Mouse (Mus musculus) midbrain, embryonic 14.5 days (tissue): ENCODE results near the gene Ptdss2. TPM values are rescaled to one million over a fixed set of nuclear protein-coding genes. Genes with fewer than 3 reads are reported as not detected.

Source experiments
- ATAC-seq: fragments of 200-750 bp; cut with Nextera tagmentation; 2 replicates; pipeline ENCODE4 v1.8.0; 2017; ENCODE audit warnings: moderate number of reproducible peaks, moderate library complexity; ENCODE audit not compliant: low FRiP score, low TSS enrichment
- DNase-seq: peaks from one replicate; pipeline ENCODE4 v3.0.0-alpha.2; 2015
- H3K27ac ChIP-seq: fragments of 300-500 bp; sonication (generic); replicated peaks from 2 replicates; pipeline ENCODE4 v1.5.1; 2014; ENCODE audit warnings: mild to moderate bottlenecking, low read depth, low read length, moderate library complexity
- H3K27me3 ChIP-seq: fragments of 300-500 bp; sonication (generic); 2 replicates; pipeline ENCODE4 v1.6.1; 2014; ENCODE audit warnings: low read length, control low read depth, mixed read lengths; ENCODE audit not compliant: control insufficient read depth, insufficient read depth
- H3K36me3 ChIP-seq: fragments of 300-500 bp; sonication (generic); 2 replicates; pipeline ENCODE4 v1.6.1; 2014; ENCODE audit warnings: low read length, control low read depth; ENCODE audit not compliant: control insufficient read depth, insufficient read depth
- H3K4me1 ChIP-seq: fragments of 300-500 bp; sonication (generic); 2 replicates; pipeline ENCODE4 v1.6.1; 2014; ENCODE audit warnings: mild to moderate bottlenecking, antibody characterized with exemption, low read length, control low read depth; ENCODE audit not compliant: control insufficient read depth, insufficient read depth
- H3K4me2 ChIP-seq: fragments of 300-500 bp; sonication (generic); 2 replicates; pipeline ENCODE4 v1.6.1; 2014; ENCODE audit warnings: mild to moderate bottlenecking, low read length, moderate library complexity
- H3K4me3 ChIP-seq: fragments of 300-500 bp; sonication (generic); replicated peaks from 2 replicates; pipeline ENCODE4 v1.5.1; 2014; ENCODE audit warnings: low read depth, low read length
- H3K9ac ChIP-seq: fragments of 300-500 bp; sonication (generic); replicated peaks from 2 replicates; pipeline ENCODE4 v1.6.1; 2014; ENCODE audit warnings: mild to moderate bottlenecking, low read length, moderate library complexity
- H3K9me3 ChIP-seq: fragments of 300-500 bp; sonication (generic); 2 replicates; pipeline ENCODE4 v1.6.1; 2016; ENCODE audit warnings: low read length, control low read depth, mixed read lengths; ENCODE audit not compliant: control insufficient read depth
- WGBS: fragments of 180-500 bp; shearing (Covaris S2); extraction: QIAGEN DNeasy Blood & Tissue Kit; methylation state at CpG from one replicate; pipeline ENCODE4 v1.1.7; 2014; 5-methylcytosine and 5-hydroxymethylcytosine counted together
- polyA plus RNA-seq: library from polyadenylated mRNA; unstranded; fragments of >200 nt; fragmentation: Nextera tagmentation; extraction: Ambion mirVana; gene quantifications from 2 replicates; pipeline ENCODE4 v1.2.1, GENCODE M21; 2014

Ptdss2 gene
- polyA plus RNA-seq, 1 experiment from 2014 or later: 69.4 TPM

DNA sequence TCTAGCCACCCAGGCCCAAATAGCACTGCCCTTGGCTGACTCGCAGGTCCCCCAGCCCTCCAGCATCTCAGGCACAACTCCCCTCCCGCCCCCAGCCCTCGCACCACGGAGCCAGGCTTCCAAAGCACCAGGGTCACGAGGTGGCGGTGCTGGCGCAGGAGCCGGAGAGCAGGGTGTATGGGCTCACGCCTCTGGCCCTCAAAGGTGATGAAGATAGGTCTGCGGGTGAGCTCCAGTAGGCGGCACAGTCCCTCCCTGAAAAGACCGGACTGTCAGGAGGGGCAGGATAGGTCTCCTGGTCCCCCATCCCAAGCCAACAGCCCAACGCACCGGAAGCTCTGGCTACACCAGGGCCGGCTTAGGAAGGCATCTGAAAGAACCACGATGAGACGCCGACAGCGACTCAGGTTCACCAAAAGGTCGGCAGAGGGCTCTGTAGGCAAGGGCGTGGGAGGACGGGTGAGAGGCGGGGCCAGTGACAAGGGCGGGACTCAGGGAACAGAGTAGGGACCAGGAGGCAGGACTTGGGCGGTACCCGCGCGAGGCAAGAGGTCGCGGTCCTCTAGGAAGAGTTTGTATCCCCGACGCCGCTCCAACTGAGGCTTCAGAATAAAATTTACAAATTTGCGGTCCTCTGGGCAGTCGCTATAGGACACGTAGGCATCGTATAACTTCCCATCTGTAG, 30.0 kb upstream of the Ptdss2 start:
- no peaks in the 10 kb centered on the region for H3K36me3 ChIP-seq
- H3K27ac ChIP-seq: no peak overlapping the region
- no peak overlapping the region for H3K9ac ChIP-seq
- ATAC-seq (peak; percentile 72), DNase-seq (peak; percentile 75)
- H3K27me3 ChIP-seq: peaks cover 11% of the 10 kb centered on the region
- no peaks in the 10 kb centered on the region for H3K9me3 ChIP-seq
- WGBS: 5% methylated on average over 37 of the region's 37 CpGs
- H3K4me1 ChIP-seq: 0 out of 2 replicates have a peak, but pooled peaks cover 5% of the 10 kb centered on the region
- no peak overlapping the region for H3K4me3 ChIP-seq
- peak overlapping the region; percentile 41 for H3K4me2 ChIP-seq

DNA sequence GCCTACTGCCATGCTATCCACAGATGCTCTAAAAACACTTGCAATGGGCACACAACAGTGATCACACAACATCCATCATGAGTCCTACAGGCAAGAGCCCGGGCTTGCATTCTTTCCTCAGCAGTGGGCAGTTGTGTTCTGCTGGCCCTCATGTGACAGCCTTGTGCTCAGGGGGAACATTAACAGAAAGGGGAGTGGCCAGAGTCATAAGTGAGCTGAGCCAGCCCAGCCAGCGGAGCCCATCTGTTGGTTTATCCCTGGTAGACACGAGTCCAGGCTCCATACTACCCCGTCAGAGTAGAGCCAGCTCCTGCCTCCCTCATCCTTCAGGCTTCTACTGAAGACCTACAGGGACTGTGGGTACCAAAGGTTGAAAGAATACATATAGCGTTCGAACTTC, 28.2 kb upstream of the Ptdss2 start:
- 0 out of 2 replicates have a peak, but pooled peaks cover 7% of the 10 kb centered on the region for H3K27me3 ChIP-seq
- H3K27ac ChIP-seq: no peak overlapping the region
- no peaks in the 10 kb centered on the region for H3K9me3 ChIP-seq
- no peak overlapping the region for H3K9ac ChIP-seq
- 85% methylated on average over 6 of the region's 6 CpGs for WGBS
- H3K4me2 ChIP-seq: no peak overlapping the region
- H3K4me1 ChIP-seq: 0 out of 2 replicates have a peak, but pooled peaks cover 5% of the 10 kb centered on the region
- H3K4me3 ChIP-seq: no peak overlapping the region
- no peaks in the 10 kb centered on the region for H3K36me3 ChIP-seq
- no peak for DNase-seq
- ATAC-seq: no peak

DNA sequence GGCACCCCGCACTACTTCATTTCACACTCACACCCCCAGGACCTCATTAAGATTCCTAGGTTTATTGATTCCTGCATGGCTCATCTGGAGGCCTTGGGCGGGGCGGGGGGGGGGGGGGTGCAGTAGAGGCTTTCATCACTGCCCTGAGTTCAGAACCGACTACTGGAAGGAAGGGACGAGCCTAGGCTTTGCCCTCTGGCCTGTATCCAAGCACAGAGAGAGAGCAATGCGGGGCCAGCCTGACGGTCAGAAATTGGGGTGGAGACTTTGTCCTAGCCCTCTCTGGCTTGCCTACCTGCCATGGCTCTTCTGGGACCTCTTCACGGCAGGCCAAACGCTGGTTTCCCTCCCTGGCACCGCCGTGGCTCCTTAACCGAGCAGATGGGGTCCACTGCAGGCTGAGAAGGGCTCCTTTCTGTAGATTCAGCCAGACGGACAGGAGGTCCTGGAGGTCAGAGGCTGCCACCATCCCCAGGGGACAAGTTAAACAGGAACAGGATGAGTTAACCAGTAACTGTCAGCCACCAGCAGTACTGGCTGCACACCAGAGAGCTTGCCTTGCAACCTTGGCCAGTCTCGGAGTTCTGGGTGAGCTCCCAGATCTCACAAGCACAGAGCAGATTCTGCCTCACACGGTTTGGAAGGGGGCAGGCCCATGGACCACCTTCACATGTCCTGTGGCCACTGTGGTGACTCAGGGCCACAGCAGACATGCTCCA, 27.5 kb upstream of the Ptdss2 start:
- 0 out of 2 replicates have a peak, but pooled peaks cover 5% of the 10 kb centered on the region for H3K4me1 ChIP-seq
- no peaks in the 10 kb centered on the region for H3K36me3 ChIP-seq
- peaks cover 13% of the 10 kb centered on the region for H3K27me3 ChIP-seq
- H3K4me2 ChIP-seq: no peak overlapping the region
- H3K9ac ChIP-seq: no peak overlapping the region
- WGBS: 65% methylated on average over 15 of the region's 15 CpGs
- H3K4me3 ChIP-seq: no peak overlapping the region
- no peak overlapping the region for H3K27ac ChIP-seq
- ATAC-seq (no peak), DNase-seq (no peak)
- H3K9me3 ChIP-seq: no peaks in the 10 kb centered on the region

DNA sequence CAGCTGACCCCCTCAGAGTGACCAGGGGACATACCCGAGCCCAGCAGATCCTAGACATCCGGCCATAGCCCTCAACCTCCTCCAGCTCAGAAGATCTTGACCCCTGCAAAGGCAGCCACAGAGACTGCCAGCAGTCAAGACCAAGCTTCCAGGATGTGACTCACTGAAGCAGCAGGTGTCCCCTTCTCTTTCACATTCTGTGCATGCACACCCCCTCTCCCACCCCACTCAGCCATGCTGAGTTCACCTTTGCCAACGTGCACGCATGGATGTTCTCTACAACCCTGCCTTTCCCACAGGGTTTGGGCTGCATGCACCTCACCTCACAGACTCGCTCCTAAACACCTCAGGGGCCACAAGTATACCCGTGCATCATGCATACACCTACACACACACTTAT, 26.2 kb upstream of the Ptdss2 start:
- peaks cover 27% of the 10 kb centered on the region for H3K27me3 ChIP-seq
- DNase-seq: no peak
- no peak overlapping the region for H3K4me2 ChIP-seq
- H3K9ac ChIP-seq: no peak overlapping the region
- WGBS: 82% methylated on average over 6 of the region's 6 CpGs
- 0 out of 2 replicates have a peak, but pooled peaks cover 5% of the 10 kb centered on the region for H3K4me1 ChIP-seq
- no peak overlapping the region for H3K4me3 ChIP-seq
- no peaks in the 10 kb centered on the region for H3K36me3 ChIP-seq
- H3K9me3 ChIP-seq: no peaks in the 10 kb centered on the region
- H3K27ac ChIP-seq: no peak overlapping the region
- ATAC-seq: no peak

DNA sequence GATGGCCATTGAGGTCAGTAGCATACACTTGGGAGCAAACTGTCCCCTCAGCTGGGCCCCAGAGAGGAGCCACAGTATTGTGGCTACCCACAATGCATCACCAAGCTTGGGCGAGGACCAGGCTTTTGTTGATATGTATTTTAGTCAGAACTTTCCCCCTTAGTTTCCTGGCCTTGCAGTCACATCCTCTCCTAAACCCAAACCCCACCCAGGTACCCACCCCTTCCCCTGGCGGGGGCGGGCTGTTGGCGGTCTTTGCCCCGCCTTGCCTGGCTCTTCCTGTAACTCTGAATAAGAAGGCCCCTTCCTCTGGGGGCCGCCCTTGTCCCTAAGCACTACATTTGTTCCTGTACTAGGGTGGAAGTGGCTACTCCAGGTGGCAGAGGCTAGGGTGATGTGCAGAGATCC, 25.5 kb upstream of the Ptdss2 start:
- Histone ChIP-seq H3K27ac (no peak overlapping the region), H3K4me3 (no peak overlapping the region), H3K9ac (no peak overlapping the region), H3K4me2 (no peak overlapping the region), H3K9me3 (no peaks in the 10 kb centered on the region), H3K36me3 (no peaks in the 10 kb centered on the region), H3K4me1 (0 out of 2 replicates have a peak, but pooled peaks cover 5% of the 10 kb centered on the region), H3K27me3 (peaks cover 32% of the 10 kb centered on the region)
- ATAC-seq: no peak
- no peak for DNase-seq
- 46% methylated on average over 6 of the region's 6 CpGs for WGBS

DNA sequence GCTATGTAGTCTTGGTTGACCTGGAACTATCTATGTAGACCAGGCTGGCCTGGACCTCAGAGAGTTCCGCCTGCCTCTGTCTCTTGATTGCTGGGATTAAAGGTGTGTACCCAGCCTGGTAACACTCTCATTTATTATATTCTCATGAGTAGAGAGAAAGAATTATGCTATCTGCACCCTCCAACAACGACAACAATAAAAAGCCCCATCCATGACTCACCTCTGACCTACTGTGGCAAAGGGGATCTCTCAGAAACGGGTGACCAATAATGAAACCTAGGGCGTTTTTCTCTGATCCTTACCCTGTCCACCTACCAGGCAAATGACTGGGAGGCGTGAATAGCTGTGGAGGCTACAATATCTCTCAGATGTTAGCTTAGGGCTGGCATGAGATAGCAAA, 25.0 kb upstream of the Ptdss2 start:
- H3K4me1 ChIP-seq: 0 out of 2 replicates have a peak, but pooled peaks cover 5% of the 10 kb centered on the region
- no peak overlapping the region for H3K27ac ChIP-seq
- WGBS: 76% methylated on average over 5 of the region's 5 CpGs
- ATAC-seq (no peak), DNase-seq (no peak)
- H3K4me2 ChIP-seq: no peak overlapping the region
- H3K9ac ChIP-seq: no peak overlapping the region
- H3K36me3 ChIP-seq: no peaks in the 10 kb centered on the region
- H3K9me3 ChIP-seq: no peaks in the 10 kb centered on the region
- H3K27me3 ChIP-seq: peaks cover 32% of the 10 kb centered on the region
- no peak overlapping the region for H3K4me3 ChIP-seq

DNA sequence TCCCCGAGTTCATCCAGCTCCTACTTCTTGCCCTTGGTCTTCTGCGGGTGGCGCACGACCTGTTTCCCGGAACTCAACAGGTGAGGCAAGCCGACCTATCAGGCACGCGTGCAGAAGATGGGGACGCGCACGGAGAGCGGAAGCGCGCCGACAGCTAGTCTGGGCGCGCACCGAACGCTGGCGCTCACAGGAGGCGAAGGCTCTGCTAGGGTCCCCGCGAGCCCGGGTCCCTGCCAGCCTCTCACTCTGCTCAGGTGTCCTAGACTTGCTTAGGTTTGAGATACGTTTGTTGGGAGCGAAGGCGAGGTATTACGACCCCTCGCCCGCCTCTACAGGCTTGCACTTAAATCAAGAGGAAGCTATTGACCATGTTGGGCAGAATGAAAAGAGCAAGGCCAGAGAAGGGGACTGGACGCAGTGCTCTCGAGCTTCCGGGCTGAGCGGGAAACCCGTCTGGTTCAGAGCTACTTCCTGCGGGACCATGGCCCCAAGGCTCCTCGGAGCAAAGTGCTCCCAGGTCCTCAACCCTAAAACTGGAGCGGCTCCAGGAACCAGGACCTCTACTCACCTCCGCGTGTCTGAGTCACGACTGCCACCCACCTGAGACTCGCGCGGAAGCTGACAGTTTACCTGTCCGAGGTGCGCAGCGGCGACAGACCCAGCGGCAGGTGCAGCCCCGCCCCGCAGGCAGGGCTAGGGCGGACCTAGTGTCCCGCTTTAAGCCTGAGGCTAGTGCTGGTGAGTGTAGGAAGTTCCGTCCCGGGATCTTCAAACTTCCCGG, 22.1 kb upstream of the Ptdss2 start, which contains the start of gene Sigirr:
Gene Sigirr, minus strand, starts transcription at position 662 of the 781 bp plus-strand sequence.
- ATAC-seq (no peak), DNase-seq (peak; percentile 73)
- no peaks in the 10 kb centered on the region for H3K9me3 ChIP-seq
- no peaks in the 10 kb centered on the region for H3K36me3 ChIP-seq
- peaks cover 27% of the 10 kb centered on the region for H3K27me3 ChIP-seq
- H3K4me2 ChIP-seq: peak within 1 kb of the TSS; percentile 62
- H3K9ac ChIP-seq: peak within 1 kb of the TSS; percentile 40
- whole genome bisulfite sequencing: 1% methylated on average over 56 of the region's 56 CpGs
- H3K27ac ChIP-seq: no peak within 1 kb of the TSS
- H3K4me3 ChIP-seq: peak within 1 kb of the TSS; percentile 37
- H3K4me1 ChIP-seq: no peaks in the 10 kb centered on the region

DNA sequence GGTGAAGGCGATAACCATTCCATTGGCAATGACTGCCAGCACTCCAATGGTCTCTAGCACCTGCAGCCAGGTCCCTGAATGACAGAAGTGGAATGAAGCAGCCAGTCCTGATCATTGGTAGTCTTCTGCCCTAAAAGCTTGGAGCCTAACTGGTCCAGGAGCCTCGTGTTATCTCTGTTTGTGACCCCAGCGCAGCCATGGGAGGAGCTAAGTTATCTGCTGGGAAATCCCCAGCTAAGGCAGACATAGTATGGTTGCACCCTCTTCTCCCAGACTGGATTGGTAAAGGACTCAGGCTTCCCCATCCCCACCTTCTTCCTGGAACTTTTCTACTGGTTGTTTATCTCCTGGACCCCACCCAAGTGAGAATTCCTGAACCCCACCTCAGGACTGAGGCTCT, 19.0 kb upstream of the Ptdss2 start:
- DNase-seq: no peak
- no peak for ATAC-seq
- H3K4me3 ChIP-seq: no peak overlapping the region
- H3K36me3 ChIP-seq: no peaks in the 10 kb centered on the region
- H3K27ac ChIP-seq: no peak overlapping the region
- no peaks in the 10 kb centered on the region for H3K4me1 ChIP-seq
- H3K4me2 ChIP-seq: no peak overlapping the region
- H3K9ac ChIP-seq: no peak overlapping the region
- no peaks in the 10 kb centered on the region for H3K9me3 ChIP-seq
- H3K27me3 ChIP-seq: peaks cover 27% of the 10 kb centered on the region
- 65% methylated on average over 3 of the region's 3 CpGs for WGBS
